Mouse (Mus musculus) adrenal gland, postnatal 36 days (tissue): Measurements from ENCODE around the gene Gins2. TPM values are rescaled to one million over a fixed set of nuclear protein-coding genes. Genes with fewer than 3 reads are reported as not detected.

Experiments used
- DNase-seq, 2 experiments: peaks; one replicate each; pipeline ENCODE4 v3.0.0; 2021; ENCODE audit warnings: mixed read lengths in 1 of 2
- total RNA-seq, 2 experiments: library from RNA; stranded (reverse); gene quantifications; 2 replicates each; pipeline ENCODE4 v1.2.3; 2021

Gins2 gene
- total RNA-seq, 2 experiments from 2014 or later, result 6.3 to 11.0 TPM

DNA sequence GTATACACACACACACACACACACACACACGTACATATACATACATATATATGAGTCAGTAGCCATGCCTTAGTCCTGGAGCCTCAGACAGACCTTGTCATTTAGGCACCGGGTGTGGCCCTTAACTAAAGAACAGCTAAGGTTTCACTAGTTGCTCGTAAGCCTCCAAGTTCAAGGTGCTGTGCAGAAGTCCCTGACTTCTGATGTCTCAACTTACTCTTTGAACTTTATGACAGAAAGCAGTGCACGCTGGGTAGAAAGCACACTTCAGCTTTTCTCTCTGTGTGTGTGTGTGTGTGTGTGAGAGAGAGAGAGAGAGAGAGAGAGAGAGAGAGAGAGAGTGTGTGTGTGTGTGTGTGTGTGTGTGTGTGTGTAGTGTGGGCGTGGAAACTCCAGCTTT, 44.9 kb downstream of the Gins2 start:
- no peak for DNase-seq

DNA sequence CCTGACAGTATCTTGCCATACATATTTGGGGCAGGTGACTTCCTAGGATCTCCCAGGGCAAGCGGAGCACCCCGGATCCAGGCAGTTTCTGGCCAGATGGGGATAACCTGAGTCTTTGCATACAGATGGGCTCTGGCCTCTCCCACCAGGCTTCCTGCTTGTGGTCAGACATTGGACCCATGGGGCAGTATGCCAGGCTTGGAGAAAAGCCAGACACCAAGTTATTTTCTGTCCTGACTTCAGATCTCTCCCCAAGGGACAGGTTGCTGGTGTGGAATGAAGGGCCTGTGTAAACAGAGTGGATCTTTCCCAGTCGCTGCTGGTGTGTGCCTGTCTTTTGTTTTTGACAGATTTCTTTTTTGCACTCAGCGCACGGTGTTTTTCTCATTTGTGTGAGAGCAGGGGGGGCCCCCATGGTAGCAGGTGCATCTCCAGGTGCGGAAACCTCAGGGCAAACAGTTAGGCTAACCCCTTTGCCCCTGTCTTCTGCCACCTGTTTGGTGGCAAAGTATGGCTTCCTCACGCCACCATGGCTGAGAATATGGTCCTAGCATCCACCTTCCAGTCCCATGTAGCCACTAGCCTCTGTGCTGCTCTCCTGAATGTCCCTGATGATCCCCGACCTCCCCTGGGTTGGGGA, 45.6 kb downstream of the Gins2 start:
- DNase-seq, result peak; percentile 56 to 77

DNA sequence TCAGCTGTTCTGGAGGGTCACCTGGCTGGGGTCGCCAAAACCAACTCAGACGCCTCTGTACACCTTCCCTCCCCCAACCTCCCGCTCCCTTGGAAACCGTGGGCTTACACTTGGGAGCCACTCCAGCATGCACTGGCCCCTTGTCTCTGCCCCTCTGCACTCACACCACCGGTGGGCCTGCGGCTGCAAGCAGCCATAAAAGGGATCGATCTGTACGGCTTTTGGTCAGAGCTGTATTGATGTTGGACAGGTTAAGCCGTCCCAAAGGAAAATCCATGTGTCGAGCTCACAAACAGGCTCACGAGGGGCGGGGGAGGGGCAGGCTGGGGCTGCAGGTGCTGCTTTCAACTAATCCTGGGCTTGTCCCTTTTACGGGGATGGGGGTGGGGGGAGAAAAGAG, 46.1 kb downstream of the Gins2 start:
- DNase-seq, result no peak

DNA sequence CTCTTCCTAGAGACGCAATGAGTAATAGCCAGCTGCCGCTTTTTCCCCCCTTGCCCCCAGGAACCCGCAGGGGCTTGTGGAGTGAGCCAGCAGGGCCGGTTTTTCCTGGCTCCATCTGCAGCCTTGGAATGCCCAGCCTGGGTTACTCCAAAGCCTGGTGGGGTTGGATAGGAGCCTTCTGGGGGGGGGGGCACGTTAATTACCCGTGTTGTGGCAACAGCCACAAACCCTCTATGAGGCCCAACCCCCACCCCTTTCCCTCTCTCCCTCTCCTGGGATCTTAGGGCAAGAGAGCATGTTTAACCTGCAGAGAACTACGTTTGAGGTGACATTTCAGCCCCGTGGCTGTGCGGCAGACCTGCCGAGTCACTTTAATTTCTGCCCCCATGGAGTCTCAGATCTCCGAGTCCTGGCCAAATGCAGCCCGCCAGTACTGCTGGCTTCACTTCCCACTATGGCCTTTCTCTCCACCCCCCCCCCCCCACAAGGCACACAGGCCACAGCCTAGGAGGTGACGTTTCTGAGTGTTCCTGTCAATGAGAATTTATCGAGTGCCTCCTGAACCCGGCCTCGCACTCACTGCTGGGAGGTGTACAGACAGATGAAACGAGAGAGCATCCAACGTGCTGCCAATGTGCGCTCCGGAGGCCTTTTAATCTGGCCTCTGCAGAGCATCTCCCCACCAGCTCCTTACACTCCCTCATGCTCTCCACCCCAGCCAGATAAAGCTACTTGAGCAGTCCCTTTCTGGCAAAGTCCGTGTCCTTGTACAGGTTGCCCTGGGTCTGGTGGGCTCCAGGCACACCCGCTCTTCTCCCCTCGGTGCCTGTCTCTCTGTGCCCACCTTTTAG, 49.1 kb downstream of the Gins2 start:
- DNase-seq, result no peak

DNA sequence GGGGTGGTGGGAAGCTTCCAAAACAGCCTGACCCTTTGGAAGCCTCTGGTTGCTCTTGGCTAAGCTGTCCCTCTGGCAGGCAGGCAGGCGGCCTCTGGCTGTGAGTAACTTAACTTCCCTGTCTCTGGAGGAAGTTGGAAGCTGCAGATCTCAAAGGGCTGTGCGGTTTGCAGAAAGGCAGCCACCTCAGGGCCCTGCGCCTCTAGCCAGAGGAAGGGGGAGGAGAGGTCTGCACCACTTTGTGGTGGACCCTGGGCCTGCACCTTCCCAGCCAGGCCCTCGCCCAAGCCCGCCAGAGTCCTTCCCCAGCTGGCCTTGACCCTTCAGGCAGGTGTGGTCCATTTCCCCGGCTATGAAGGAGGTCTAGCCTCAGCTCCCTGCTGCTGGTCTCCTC, 49.7 kb downstream of the Gins2 start:
- DNase-seq, result peak in 1 of 2 experiments; percentile 50

DNA sequence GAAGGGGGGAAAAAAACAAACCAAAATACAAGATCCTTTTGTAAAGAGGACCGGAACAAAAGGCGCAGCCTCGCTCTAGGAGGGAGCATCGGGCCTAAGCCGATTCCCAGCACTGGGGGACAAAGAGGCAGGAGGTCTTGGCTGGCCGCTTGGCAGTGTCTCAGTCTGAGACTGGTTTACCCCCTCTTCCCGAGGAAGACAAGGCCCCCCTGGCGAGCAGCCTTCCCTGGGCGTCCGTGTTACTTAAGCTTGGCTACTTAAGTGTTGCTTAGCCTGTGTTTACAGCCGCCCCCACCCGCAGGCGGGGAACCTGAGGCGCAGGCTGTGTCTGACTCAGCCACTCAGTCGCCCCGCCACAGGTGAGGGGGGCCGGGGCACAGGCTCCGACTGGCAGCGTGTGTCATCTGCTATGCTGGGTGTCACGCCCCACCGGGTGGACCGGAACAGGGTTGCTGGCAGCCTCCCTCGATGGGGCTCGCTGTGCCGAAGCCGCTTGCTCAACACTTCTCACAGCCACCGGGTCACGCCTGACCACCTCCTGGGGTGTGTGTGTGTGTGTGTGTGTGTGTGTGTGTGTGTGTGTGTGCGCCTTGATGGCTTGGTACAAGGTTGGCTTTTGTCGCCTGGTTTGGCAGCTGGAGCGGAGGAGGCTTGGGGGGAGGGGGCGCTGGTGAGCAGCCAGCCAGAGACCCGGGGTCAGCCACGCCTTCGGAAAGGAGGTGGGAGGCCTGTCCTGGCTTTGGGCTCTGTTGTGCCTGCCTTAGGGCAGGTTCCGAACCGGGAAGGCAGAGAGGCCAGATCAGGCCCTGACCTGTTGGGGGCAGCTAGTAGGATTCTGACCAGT, 50.5 kb downstream of the Gins2 start:
- DNase-seq, result peak; percentile 69 to 79

DNA sequence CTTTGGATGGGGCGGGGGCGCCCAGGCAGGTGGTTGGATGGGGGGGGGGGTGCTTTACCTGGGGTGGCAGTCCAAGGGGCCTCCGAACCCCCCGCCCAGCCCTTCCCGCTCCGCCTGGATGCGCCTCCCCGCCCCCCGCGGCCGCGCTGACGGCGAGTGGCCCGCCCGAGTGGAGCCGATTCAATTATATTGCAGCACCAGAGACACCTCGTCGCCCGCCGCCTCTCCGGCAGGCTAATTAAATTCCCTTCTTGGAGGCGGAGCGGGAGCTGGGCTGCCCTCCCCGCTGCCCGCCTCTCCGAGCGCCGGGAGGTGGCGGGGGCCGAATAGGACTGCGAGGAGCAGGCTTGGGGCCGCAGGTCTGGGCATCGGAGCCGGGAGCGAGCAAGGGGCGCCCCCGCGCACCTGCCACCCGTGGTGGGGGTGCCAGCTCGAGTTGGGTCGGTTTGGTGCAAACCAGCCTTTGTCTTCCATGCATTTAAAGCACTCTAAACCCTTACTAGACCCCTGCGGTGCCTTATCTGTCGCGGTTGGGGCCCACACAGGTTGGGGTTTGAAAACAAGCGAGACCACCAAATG, 51.2 kb downstream of the Gins2 start:
- peak; percentile 57 to 71 for DNase-seq

DNA sequence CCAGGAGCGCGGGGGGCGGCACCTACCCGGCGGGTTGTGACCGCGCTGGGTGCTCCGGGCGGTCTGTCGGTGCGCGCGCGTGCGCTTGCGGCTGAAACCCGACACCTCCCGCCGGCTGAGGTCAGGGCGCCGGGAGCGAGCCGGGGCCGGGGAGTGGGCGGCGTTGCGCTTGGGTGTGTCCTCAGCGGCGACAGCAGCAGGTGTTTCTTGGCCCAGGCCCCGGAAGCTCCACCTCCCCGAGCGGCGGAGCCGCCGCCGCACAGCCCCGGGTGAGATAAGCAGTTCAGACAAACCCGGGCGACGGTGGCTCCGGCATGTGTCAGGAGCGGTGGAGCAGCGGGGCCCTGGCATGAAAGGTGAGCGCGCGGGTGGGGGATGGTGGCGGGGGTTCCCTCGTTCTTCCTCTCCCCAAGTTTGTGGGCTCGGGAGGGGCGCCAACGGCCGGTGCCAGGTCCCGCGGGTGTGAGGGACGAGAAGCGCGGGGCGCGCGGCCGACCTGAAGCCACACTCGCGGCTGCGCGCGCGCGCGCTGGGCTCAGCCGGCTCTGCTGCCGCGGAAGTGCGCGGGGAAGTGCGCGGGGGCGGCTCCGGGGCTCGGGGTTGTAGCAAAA, 51.8 kb downstream of the Gins2 start:
- peak; percentile 86 to 89 for DNase-seq

DNA sequence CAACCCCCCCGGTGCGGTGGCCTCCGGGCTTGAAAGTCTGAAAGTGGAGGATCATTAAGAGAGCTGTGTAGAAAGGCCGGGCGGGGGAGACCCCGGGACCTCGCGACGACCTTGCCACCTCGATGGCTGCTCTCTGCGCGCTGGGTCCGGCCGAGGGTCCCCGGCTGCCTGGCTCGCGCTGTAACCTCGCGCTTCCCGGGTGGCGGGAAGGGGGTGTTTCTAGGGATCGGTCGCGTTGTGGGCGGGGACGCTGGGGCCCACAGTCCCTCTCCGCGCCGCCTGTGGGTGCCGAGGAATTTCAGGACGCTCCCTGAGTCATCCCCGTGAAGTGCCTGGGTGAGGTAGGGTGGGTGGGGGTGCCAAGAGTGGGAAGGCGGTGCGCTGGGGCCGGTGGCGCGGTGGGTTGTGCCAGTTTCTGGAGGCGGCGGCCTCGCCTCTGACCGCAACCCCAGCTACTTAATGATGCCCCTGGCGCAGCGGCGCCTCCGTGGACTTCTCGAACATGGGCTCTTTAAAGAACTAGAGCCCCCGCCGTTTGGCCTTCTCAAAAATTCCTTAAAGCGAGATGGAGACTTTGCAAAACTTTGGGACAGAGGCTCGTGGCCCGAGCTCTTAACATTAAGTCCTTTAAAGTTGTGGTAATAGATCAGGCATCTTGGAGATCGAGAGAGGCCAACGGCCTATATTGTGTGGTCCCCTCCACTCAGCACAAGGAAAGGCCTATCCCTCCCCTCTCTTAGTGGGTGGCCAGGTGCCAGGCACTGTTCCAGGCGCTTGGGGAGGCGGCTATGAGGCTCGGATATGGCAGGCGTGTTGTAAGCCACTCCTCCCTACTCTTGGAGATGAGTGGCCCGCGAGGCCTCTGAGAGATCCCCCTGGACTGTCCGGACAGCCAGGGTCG, 52.5 kb downstream of the Gins2 start:
- peak; percentile 40 to 48 for DNase-seq

DNA sequence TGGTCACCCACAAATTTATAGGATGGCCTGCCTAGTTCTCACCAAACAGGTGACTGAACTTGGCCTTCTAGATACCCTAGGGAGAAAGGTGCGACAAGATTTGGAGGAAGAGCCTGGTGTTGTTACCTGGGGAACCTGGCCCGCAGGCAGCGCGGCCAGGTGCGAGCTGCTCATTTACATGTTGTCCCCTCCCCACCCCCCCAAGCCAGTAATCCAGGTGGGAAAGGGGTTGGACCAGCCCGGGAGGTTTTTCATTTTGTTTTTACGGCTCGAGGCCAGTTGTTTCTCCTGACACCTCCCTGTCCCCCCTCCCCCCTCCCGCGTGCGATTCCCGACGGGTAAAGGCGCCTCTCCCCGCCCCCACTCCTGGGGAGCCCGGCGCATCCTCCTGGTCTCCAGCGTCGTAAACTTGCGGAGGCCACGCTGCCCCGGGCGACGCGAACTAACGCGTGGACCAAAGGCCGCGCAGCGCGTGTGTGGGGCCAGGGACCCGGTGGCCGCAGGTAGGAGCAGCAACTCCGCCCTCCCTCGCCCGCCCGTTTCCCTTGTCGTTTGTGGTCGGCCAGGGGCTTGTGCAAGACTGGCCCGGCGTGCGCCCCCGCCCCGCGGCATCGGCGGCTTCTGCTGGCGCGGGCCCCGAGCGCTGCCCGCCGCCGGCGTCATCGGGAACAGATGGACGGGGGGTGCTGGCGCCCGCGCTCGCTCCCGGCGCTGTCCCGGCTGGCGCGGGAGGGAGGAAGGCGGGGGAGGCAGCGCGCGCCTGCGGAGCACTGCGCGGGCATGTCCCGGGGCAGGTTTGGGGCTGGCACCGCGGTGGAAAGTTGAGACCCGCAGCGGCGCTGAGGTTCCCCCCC, 53.4 kb downstream of the Gins2 start:
- peak; percentile 80 to 81 for DNase-seq

DNA sequence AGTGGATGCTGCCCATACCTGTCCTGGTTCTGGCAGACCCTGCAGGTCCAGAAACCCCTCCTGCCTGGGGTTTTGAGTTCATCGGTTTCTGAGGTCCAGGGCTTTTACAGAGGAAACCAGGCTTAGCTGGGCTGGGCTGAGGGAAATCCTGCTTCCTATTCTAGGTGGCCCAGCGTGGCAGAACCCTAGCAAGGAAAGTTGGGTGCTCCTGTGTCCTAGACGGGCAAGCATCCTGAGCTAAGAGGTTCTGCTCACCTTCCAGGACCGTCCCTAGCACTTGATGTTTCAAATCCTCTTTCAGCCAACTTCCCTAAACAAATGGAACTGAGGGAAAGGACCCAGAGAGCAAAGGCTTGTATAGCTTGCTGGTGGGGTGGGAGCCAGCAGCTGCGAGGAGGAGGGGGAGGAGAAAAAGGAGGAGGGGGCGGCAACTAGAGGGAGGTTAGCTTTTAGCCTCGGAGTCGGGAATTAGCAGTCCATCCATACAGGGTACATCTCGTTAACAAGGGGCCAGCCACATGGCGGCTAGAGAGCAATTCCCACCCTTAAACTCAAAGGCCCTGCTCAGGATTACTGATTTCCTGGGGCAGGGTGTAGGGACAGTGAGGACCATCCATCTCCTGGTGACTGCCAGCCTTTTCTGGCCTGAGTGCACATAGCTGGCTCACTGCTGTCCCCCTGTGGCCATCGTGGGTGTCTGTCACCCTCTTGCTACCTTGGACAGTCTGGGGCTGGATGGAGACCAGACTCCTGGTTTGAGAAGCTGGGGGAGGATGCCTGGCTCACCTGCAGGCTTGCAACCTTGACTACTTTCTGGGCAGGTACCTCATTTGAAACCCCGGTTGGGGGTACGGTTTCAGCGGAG, 54.4 kb downstream of the Gins2 start:
- DNase-seq, result peak; percentile 91

DNA sequence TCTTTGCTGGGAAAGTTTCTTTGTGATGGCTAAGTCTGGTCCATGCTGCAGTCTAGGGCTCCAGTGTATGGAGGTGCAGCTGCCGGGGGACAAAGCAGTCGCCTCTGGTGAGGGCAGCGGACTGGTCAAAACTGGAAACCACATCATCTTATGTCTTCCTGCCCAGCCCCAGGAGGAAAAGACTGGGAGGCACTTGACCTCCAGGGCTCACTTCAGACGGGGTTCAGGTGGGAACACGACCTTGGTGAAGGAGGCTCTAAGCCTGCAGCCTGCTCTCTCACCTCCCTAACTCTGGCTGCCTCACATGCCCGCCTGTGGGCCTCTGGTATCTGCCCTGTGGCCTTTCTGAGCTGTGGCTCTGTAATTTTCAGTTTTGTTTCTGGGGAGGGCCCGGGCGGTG, 55.0 kb downstream of the Gins2 start:
- no peak for DNase-seq

DNA sequence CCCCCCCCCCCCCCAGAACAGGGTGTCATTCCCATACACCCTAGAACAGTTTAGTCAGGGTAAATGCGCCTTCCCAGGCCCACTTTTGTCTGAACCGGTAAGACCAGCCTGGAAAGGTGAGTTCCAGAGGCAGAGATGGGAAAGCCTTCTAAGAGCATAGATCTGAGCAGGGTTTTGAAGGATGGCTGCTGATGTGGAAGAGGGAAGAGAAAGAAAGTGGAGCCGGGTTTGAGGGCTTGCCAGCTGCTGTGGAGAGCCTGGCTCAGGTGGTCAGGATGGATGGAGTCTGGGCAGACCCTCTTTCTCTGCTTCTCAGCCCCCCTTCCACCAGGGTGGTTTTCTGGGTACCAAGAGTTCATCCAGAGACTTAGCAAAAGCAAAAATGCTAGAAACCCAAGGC, 55.7 kb downstream of the Gins2 start:
- no peak for DNase-seq

DNA sequence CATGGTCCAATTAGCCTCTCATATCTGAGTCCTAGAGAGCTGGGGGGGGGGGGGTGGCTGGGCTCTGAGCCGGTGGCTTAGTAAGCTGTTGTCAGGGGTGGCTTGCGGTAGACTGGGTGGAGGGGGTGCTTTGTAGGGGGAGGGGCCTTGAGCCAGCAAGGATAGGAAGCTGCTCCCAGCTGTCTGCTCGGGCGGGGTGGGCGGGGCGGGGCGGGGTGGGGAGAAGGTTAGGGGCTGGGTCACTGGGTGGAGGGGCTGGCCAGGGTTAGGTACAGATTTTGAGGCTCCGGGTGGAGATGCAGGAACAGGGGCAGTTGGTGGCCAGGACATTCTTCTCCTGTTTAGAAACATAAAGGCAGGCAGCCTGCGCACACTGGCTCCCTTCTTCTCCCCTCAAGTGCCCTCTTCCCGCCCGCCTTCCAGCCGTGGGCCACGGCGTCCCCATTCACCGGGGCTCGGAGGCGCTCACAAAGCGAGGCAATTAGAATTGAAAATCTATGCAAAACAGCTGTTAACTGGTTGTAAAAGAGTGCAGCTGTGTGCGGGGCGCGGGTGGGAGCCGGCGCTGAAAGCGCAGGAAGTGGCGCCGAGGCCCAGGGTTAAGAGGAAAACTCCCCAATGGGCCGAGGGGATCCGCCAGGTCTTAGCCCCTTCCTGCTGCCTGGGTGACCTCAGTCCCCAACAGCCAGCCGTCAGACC, 56.4 kb downstream of the Gins2 start:
- DNase-seq, result no peak

DNA sequence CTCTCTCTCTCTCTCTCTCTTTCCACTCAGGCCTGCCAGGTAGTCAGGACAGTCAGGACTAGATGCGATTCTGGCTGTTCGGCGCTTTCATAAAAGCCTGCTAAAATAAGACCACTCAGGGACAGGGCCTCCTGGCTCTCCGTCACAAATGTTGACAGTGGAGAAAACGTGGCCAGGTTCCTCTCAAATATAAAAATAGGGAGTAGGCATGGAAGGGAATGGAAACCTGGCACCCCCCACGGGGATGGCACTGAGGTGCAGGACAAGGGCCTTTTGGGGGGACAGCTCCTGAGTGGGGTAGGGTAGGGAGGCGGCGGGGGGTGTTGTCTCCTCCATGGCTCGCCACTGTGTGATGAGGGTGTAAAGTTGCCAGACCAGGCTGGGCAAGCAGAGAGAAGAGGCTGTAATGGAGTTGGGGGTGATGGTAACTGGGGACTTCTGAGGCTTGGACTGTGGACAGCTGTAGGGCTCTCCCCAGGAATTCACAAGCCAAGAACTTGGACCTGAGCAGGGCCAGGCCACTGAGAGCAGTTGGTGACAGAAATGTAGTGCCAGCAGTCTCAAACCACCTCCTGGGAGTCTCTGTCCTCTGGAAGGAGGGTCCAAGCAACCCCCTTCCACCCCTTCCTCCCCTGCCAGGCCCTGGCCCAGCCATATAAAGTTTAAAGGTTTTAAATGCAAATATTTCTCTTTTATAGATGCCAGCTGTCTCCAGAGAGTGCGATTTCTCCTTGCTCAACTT, 57.2 kb downstream of the Gins2 start:
- no peak for DNase-seq

DNA sequence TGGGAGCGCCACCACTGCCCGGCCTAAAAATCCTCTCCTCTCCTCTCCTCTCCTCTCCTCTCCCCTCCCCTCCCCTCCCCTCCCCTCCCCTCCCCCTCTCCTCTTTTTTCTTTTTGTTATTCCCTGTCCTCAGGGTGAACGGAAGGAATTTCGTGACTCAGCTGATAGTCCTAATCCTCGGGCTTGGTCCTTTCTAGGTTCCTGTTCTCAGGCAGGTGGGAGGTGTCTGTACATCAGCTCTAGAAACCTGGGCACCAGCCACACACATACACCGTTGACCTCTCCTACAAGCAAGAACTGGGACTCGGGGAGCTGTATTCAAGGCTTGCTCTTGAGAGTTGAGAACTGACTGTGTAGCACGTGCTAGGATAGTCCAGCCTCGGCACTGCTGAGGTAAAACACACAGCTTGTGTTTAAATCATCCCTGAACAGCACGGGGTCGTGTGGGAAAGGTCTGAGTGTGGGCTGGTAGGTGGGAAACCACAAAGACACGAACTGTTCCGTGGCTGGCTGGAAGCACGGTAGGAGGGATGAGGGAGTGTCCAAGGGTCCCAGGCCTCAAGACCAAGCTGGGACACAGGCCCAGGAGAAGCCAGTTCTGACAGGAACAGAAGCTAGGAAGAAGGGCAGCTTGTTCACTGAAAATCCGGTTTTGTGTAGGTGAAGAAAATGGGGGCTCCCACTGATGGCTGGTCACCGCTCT, 58.0 kb downstream of the Gins2 start:
- no peak for DNase-seq

DNA sequence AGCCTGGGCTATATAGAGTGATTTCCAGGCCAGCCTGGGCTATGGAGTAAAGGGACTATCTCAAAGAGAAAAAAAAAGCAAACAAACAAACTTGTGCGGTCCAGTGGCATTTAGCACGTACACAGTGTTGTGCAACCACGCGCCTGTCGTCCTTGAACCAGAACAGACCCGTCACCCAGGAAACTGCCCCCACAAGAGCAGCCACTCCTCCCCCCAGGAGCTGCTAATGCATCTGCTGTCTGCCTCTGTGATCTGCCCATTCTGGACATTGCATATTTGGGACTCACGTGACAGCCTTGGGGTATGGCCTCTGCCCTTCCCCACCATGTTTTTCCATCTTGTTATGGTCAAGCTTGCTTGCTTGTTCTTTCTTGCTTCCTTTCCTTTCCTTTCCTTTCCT, 59.9 kb downstream of the Gins2 start:
- peak; percentile 76 to 83 for DNase-seq
